ENCODE assay signal across 7 mouse cellular contexts in genomic region chrX:101429976-101430375, GRCm38 (mm10). TPM values are rescaled to one million over a fixed set of nuclear protein-coding genes. Genes with fewer than 3 reads are reported as not detected.
A peak's percentile ranks its signal among the peaks of the same experiment; 100 is the strongest.
DNase-seq lines count a peak whose midpoint lies in the region; ATAC-seq and TF ChIP-seq lines count a peak whose summit lies in the region.

No protein-coding gene starts in this region.

- peak; percentile 19 for ATAC-seq in forebrain, postnatal 0 days
- ATAC-seq in liver, embryonic 13.5 days (ENCODE audit: low read depth): peak; percentile 55
- ATAC-seq in stomach, embryonic 14.5 days (ENCODE audit: insufficient number of reproducible peaks, insufficient read depth, low FRiP score, low read depth): 0 out of 2 replicates have a peak, but pooled peaks have one; percentile 35

- no peak for TF ChIP-seq CTCF in spleen, adult 2 months (IDR thresholded peaks at IDR 0.05; ENCODE audit: extremely low read depth, insufficient read depth, insufficient read length, insufficient replicate concordance)
- TF ChIP-seq CTCF in forebrain, postnatal 0 days (IDR thresholded peaks at IDR 0.05; ENCODE audit: low read depth): no peak

- 29% methylated on average over 14 of the region's 14 CpGs for WGBS in spleen, adult 2 months
- 29% methylated on average over 14 of the region's 14 CpGs for WGBS in forebrain, postnatal 0 days
- 13% methylated on average over 14 of the region's 14 CpGs for WGBS in liver, embryonic 13.5 days (ENCODE audit: insufficient replicate concordance)
- WGBS in stomach, embryonic 14.5 days: 17% methylated on average over 14 of the region's 14 CpGs

- peak overlapping the region; percentile 50 for H3K4me2 ChIP-seq in forebrain, postnatal 0 days (ENCODE audit: low read depth)
- H3K4me2 ChIP-seq in liver, embryonic 13.5 days: peak overlapping the region; percentile 68
- H3K4me2 ChIP-seq in stomach, embryonic 14.5 days (replicated peaks; ENCODE audit: low read depth, low read length): peak overlapping the region; percentile 53

- TF ChIP-seq POLR2A in spleen, adult 2 months (IDR thresholded peaks at IDR 0.05; ENCODE audit: low read depth, low read length): no peak

- H3K27ac ChIP-seq in spleen, adult 2 months (ENCODE audit: insufficient read depth, low read length): peak overlapping the region; percentile 90
- peak overlapping the region; percentile 78 for H3K27ac ChIP-seq in brown adipose tissue, adult 24 weeks (replicated peaks; ENCODE audit: low read depth, low read length)
- peak overlapping the region; percentile 93 for H3K27ac ChIP-seq in forebrain, postnatal 0 days (ENCODE audit: low read depth, low read length)
- peak overlapping the region; percentile 90 for H3K27ac ChIP-seq in liver, embryonic 13.5 days
- peak overlapping the region; percentile 97 for H3K27ac ChIP-seq in stomach, embryonic 14.5 days (ENCODE audit: low read length)

- no peaks in the 10 kb centered on the region for H3K27me3 ChIP-seq in spleen, adult 2 months (ENCODE audit: control insufficient read depth, insufficient read depth, low read length)
- no peaks in the 10 kb centered on the region for H3K27me3 ChIP-seq in forebrain, postnatal 0 days (ENCODE audit: insufficient read depth, low read length)
- H3K27me3 ChIP-seq in liver, embryonic 13.5 days: no peaks in the 10 kb centered on the region
- H3K27me3 ChIP-seq in stomach, embryonic 14.5 days (ENCODE audit: control insufficient read depth, insufficient read depth, low read length): no peaks in the 10 kb centered on the region

- DNase-seq in spleen, adult 2 months (ENCODE audit: low read depth in 1 of 2, low spot score in 2 of 2): no peak
- no peak for DNase-seq in spleen, adult 12 weeks (ENCODE audit: low spot score)
- no peak for DNase-seq in forebrain, postnatal 0 days
- no peak for DNase-seq in liver, embryonic 13.5 days
- no peak for DNase-seq in right cerebral cortex, postnatal 36 days (ENCODE audit: low spot score in 2 of 2)

- no peaks in the 10 kb centered on the region; the same call in 1 of the 2 replicates for H3K4me1 ChIP-seq in spleen, adult 2 months (ENCODE audit: control insufficient read depth, insufficient read depth, insufficient read length)
- no peaks in the 10 kb centered on the region for H3K4me1 ChIP-seq in brown adipose tissue, adult 24 weeks (ENCODE audit: control insufficient read depth, insufficient read depth, insufficient read length, low read length)
- peaks cover 5% of the 10 kb centered on the region; the same call in 1 of the 2 replicates for H3K4me1 ChIP-seq in forebrain, postnatal 0 days (ENCODE audit: insufficient read depth)
- H3K4me1 ChIP-seq in liver, embryonic 13.5 days (replicated peaks): peaks cover 24% of the 10 kb centered on the region
- no peaks in the 10 kb centered on the region for H3K4me1 ChIP-seq in stomach, embryonic 14.5 days (ENCODE audit: control insufficient read depth, insufficient read depth, low read length)

- H3K36me3 ChIP-seq in spleen, adult 2 months (ENCODE audit: control insufficient read depth, insufficient read depth, low read length): no peaks in the 10 kb centered on the region; the same call in 1 of the 2 replicates
- H3K36me3 ChIP-seq in forebrain, postnatal 0 days (ENCODE audit: insufficient read depth): no peaks in the 10 kb centered on the region
- peaks cover 24% of the 10 kb centered on the region for H3K36me3 ChIP-seq in liver, embryonic 13.5 days
- peaks cover 8% of the 10 kb centered on the region; the same call in 1 of the 2 replicates for H3K36me3 ChIP-seq in stomach, embryonic 14.5 days (ENCODE audit: control insufficient read depth, insufficient read depth, low read length)

- peak overlapping the region; percentile 77 for H3K9ac ChIP-seq in forebrain, postnatal 0 days
- H3K9ac ChIP-seq in liver, embryonic 13.5 days: peak overlapping the region; percentile 87
- H3K9ac ChIP-seq in stomach, embryonic 14.5 days (replicated peaks; ENCODE audit: low read depth, low read length): peak overlapping the region; percentile 71

- no peaks in the 10 kb centered on the region for H3K9me3 ChIP-seq in forebrain, postnatal 0 days (ENCODE audit: low read length)
- no peaks in the 10 kb centered on the region for H3K9me3 ChIP-seq in liver, embryonic 13.5 days (replicated peaks)
- H3K9me3 ChIP-seq in stomach, embryonic 14.5 days (ENCODE audit: control insufficient read depth, low read depth, low read length): no peaks in the 10 kb centered on the region

- H3K4me3 ChIP-seq in spleen, adult 2 months (ENCODE audit: extremely low read depth, insufficient read depth, insufficient read length): peak overlapping the region; percentile 84
- H3K4me3 ChIP-seq in brown adipose tissue, adult 24 weeks (ENCODE audit: insufficient read depth, low read depth, low read length): peak overlapping the region; percentile 89
- peak overlapping the region; percentile 55 for H3K4me3 ChIP-seq in forebrain, postnatal 0 days (ENCODE audit: low read depth, low read length)
- H3K4me3 ChIP-seq in liver, embryonic 13.5 days (replicated peaks): peak overlapping the region; percentile 78
- H3K4me3 ChIP-seq in stomach, embryonic 14.5 days (ENCODE audit: low read depth, low read length): peak overlapping the region; percentile 56

RNA-seq across cellular contexts. Expression of gene Nono, which starts 0.9 kb away (rescaled TPM):
- polyA plus RNA-seq in spleen, adult 2 months (2012; rRNA removed): 66.2 and 66.3 TPM in 2 replicates
- polyA plus RNA-seq in brown adipose tissue, adult 24 weeks (2012; ENCODE audit: insufficient read depth, insufficient read length, missing spikeins): 67.0 and 71.0 TPM in 2 replicates
- 379 and 402 TPM in 2 replicates for total RNA-seq in forebrain, postnatal 0 days (2014; rRNA removed)
- 246 and 266 TPM in 2 replicates for polyA plus RNA-seq in forebrain, postnatal 0 days (2015; fragmentation: Nextera tagmentation; extraction: Ambion mirVana)
- polyA plus RNA-seq in liver, embryonic 13.5 days (2015; fragmentation: Nextera tagmentation; extraction: Ambion mirVana): 138 and 169 TPM in 2 replicates
- 358 and 366 TPM in 2 replicates for polyA plus RNA-seq in stomach, embryonic 14.5 days (2014; fragmentation: Nextera tagmentation; extraction: Ambion mirVana)

RNA-seq across cellular contexts. Expression of gene Zmym3, which starts 9.3 kb away (rescaled TPM):
- 15.9 and 16.3 TPM in 2 replicates for polyA plus RNA-seq in spleen, adult 2 months (2012; rRNA removed)
- 10.2 and 11.3 TPM in 2 replicates for polyA plus RNA-seq in brown adipose tissue, adult 24 weeks (2012; ENCODE audit: insufficient read depth, insufficient read length, missing spikeins)
- 197 and 199 TPM in 2 replicates for total RNA-seq in forebrain, postnatal 0 days (2014; rRNA removed)
- 94.7 and 102 TPM in 2 replicates for polyA plus RNA-seq in forebrain, postnatal 0 days (2015; fragmentation: Nextera tagmentation; extraction: Ambion mirVana)
- 6.8 and 7.8 TPM in 2 replicates for polyA plus RNA-seq in liver, embryonic 13.5 days (2015; fragmentation: Nextera tagmentation; extraction: Ambion mirVana)
- polyA plus RNA-seq in stomach, embryonic 14.5 days (2014; fragmentation: Nextera tagmentation; extraction: Ambion mirVana): 28.0 and 30.4 TPM in 2 replicates

RNA-seq across cellular contexts. Expression of gene Itgb1bp2, which starts 18.9 kb away (rescaled TPM):
- 0.14 and 0.54 TPM in 2 replicates for polyA plus RNA-seq in spleen, adult 2 months (2012; rRNA removed)
- polyA plus RNA-seq in brown adipose tissue, adult 24 weeks (2012; ENCODE audit: insufficient read depth, insufficient read length, missing spikeins): 5.5 and 6.1 TPM in 2 replicates
- total RNA-seq in forebrain, postnatal 0 days (2014; rRNA removed): 0.86 and 4.2 TPM in 2 replicates
- 0.61 and 0.75 TPM in 2 replicates for polyA plus RNA-seq in forebrain, postnatal 0 days (2015; fragmentation: Nextera tagmentation; extraction: Ambion mirVana)
- 1.1 and 1.5 TPM in 2 replicates for polyA plus RNA-seq in liver, embryonic 13.5 days (2015; fragmentation: Nextera tagmentation; extraction: Ambion mirVana)
- polyA plus RNA-seq in stomach, embryonic 14.5 days (2014; fragmentation: Nextera tagmentation; extraction: Ambion mirVana): 2.0 and 2.5 TPM in 2 replicates

RNA-seq across cellular contexts. Expression of gene Gjb1, which starts 53.8 kb away (rescaled TPM):
- polyA plus RNA-seq in spleen, adult 2 months (2012; rRNA removed): 2.8 and 4.2 TPM in 2 replicates
- 0.87 TPM in 1 of 2 replicates, not detected in the other for polyA plus RNA-seq in brown adipose tissue, adult 24 weeks (2012; ENCODE audit: insufficient read depth, insufficient read length, missing spikeins)
- 2.4 and 2.5 TPM in 2 replicates for total RNA-seq in forebrain, postnatal 0 days (2014; rRNA removed)
- polyA plus RNA-seq in forebrain, postnatal 0 days (2015; fragmentation: Nextera tagmentation; extraction: Ambion mirVana): 2.1 and 2.2 TPM in 2 replicates
- polyA plus RNA-seq in liver, embryonic 13.5 days (2015; fragmentation: Nextera tagmentation; extraction: Ambion mirVana): 50.0 and 53.6 TPM in 2 replicates
- polyA plus RNA-seq in stomach, embryonic 14.5 days (2014; fragmentation: Nextera tagmentation; extraction: Ambion mirVana): 1.2 and 3.6 TPM in 2 replicates
